Mouse (Mus musculus): ENCODE measurements around the gene Dlgap4. TPM values are rescaled to one million over a fixed set of nuclear protein-coding genes. Genes with fewer than 3 reads are reported as not detected.

The Dlgap4 gene
- polyA plus RNA-seq, 1 experiment from 2014 or later: 137 TPM

DNA sequence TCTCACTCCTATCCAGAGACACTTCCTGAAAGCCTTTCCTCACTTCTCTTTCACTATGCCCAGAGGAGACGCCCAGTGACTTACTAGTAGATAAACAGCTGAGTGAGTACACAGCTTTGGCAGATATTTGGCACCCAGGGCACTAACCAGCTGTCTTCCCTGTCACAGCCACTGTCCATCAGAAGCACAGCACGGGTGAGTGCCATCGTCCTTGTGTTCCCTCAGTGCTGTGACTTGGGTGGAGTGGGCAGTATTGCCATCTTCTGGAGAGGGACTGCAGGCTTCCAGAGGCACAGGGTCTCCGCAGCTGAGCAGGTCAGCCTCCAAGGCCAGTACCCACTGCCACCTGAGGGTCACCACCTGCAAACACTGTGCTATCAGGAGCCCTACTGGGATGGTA lies 73.2 kb downstream of the Dlgap4 start:
- Histone ChIP-seq H3K4me2 (replicated peaks) (no peak overlapping the region), H3K4me1 (no peaks in the 10 kb centered on the region), H3K9me3 (no peaks in the 10 kb centered on the region), H3K36me3 (no peaks in the 10 kb centered on the region), H3K4me3 (no peak overlapping the region), H3K27ac (no peak overlapping the region), H3K27me3 (peaks cover 4% of the 10 kb centered on the region; the same call in 1 of the 2 replicates), H3K9ac (no peak overlapping the region)
- no peak for ATAC-seq (ENCODE audit: insufficient number of reproducible peaks, insufficient read depth, low FRiP score, low TSS enrichment)
- WGBS: 67% methylated on average over 4 of the region's 4 CpGs

DNA sequence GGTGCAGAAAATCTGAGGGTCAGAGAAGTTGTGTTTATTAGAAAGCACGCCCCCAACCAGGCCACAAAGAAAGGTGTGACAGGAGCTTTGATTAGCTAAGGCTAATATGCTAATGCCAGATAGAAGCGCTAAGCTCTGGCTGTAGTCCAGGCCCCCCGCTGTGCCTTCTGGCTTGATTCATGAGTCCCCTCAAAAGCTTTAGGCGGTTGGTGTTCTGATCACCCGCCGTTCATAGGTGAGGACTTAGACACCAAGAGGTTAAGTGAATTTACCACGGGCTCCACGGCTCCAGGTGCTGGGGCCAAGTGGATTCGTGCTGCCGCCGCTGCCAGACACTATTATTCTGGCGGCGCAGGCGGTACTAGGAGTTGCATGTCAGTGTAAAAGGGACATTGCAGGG lies 75.1 kb downstream of the Dlgap4 start:
- Histone ChIP-seq H3K27me3 (peaks cover 4% of the 10 kb centered on the region; the same call in 1 of the 2 replicates), H3K9me3 (no peaks in the 10 kb centered on the region), H3K27ac (no peak overlapping the region), H3K36me3 (no peaks in the 10 kb centered on the region), H3K4me2 (replicated peaks) (no peak overlapping the region), H3K9ac (no peak overlapping the region), H3K4me1 (no peaks in the 10 kb centered on the region), H3K4me3 (no peak overlapping the region)
- WGBS: 4% methylated on average over 14 of the region's 14 CpGs
- ATAC-seq (ENCODE audit: insufficient number of reproducible peaks, insufficient read depth, low FRiP score, low TSS enrichment): no peak

DNA sequence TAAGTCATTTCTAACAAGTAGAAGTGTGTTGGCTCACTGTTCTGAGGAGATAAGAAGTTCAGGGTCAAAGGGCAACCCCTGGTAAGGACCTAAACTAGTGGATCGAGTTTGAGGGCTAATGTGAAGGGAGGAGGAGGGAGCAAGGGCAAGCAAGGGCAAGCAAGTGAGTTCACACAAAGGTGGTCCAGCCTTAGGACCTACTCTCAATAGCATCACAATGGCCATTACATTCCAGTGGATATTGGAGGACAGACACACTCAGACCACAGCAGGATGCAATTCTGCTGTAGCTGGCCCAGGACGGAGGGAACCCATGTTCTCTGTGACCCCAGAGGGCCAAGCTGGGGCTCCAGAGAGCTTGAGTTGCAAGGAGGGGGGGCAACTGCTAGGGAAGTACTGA lies 77.3 kb downstream of the Dlgap4 start:
- Histone ChIP-seq H3K36me3 (no peaks in the 10 kb centered on the region), H3K4me3 (no peak overlapping the region), H3K27me3 (peaks cover 4% of the 10 kb centered on the region; the same call in 1 of the 2 replicates), H3K9me3 (no peaks in the 10 kb centered on the region), H3K9ac (no peak overlapping the region), H3K4me1 (no peaks in the 10 kb centered on the region), H3K4me2 (replicated peaks) (no peak overlapping the region), H3K27ac (no peak overlapping the region)
- ATAC-seq (ENCODE audit: insufficient number of reproducible peaks, insufficient read depth, low FRiP score, low TSS enrichment): no peak
- 25% methylated on average over 2 of the region's 2 CpGs for WGBS

DNA sequence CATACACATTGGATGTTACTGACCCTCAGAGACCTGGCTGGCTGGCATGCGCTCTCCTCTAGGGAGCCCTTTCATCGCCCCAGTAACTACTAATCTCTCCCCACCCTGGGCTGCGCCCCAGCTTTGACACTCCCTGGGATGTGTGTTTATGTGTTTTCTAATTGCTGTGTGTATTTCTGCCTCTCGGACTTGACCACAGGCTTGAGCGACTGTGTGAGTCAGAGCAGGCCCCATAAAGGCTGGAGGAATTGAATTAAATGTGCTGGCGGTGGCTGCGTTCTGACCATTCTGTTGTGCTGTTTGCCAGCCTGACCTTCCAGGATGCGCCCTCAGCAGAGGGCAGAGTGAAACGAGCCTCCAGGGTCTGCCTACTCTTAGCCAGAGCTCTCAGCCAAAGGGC lies 78.2 kb downstream of the Dlgap4 start:
- peaks cover 4% of the 10 kb centered on the region; the same call in 1 of the 2 replicates for H3K27me3 ChIP-seq
- no peaks in the 10 kb centered on the region for H3K4me1 ChIP-seq
- H3K4me2 ChIP-seq (replicated peaks): no peak overlapping the region
- WGBS: 55% methylated on average over 9 of the region's 9 CpGs
- no peak overlapping the region for H3K4me3 ChIP-seq
- H3K27ac ChIP-seq: no peak overlapping the region
- no peak for ATAC-seq (ENCODE audit: insufficient number of reproducible peaks, insufficient read depth, low FRiP score, low TSS enrichment)
- no peaks in the 10 kb centered on the region for H3K36me3 ChIP-seq
- no peak overlapping the region for H3K9ac ChIP-seq
- H3K9me3 ChIP-seq: no peaks in the 10 kb centered on the region

DNA sequence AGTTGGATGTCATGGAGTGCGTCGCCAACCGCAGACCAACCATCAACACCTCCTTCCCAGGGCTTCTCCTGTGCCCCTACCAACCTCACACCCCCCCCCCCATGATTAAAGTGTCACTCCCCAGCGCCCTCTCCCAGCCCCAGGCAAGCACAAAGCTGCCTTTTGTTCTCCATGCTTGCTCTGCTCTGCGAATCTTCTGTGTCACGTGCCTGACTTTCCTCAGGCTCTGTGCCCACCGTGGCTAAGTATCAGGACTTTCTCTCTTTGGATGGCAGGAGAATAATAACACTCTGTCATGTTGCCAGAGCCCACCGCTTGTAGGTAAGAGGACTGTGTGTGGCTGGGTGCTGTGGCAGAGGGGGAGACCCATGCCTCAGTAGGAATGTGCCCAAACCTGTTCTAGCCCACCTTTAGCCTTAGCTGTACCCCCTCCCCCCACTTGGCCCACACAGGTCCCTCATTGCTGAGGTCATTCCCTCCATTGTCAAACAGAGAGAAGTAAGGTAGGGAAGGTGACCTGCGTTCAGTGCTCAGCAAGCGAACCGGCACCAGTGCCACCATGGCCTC lies 79.8 kb downstream of the Dlgap4 start:
- 45% methylated on average over 11 of the region's 11 CpGs for WGBS
- Histone ChIP-seq H3K4me2 (replicated peaks) (no peak overlapping the region), H3K27me3 (peaks cover 4% of the 10 kb centered on the region; the same call in 1 of the 2 replicates), H3K9ac (no peak overlapping the region), H3K4me1 (peaks cover 5% of the 10 kb centered on the region; the same call in 1 of the 2 replicates), H3K36me3 (no peaks in the 10 kb centered on the region), H3K27ac (no peak overlapping the region), H3K9me3 (no peaks in the 10 kb centered on the region), H3K4me3 (no peak overlapping the region)
- ATAC-seq (ENCODE audit: insufficient number of reproducible peaks, insufficient read depth, low FRiP score, low TSS enrichment): no peak; the same call in 1 of the 2 replicates

DNA sequence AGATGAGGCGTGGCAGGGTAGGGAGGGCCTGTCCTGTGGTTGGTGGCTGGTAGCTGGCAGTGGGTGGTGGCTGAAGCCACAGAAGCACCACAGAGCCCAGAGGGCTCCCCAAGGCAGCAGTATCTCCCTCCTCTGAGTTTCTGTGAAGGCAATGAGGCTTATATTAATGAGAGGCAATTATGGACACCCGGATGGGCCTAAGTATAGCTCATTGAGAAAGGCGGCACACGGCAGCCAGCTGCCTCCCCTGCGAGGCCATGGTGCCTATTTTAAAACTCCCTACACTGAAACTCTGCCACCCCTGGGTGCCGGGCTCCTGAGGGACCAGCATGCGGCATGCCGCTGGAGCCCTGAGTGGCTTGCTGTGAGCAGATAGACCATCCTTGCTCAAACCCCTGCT lies 83.8 kb downstream of the Dlgap4 start:
- 76% methylated on average over 8 of the region's 8 CpGs for WGBS
- H3K9ac ChIP-seq: no peak overlapping the region
- H3K4me3 ChIP-seq: no peak overlapping the region
- H3K4me1 ChIP-seq: peaks cover 5% of the 10 kb centered on the region; the same call in 1 of the 2 replicates
- no peaks in the 10 kb centered on the region for H3K27me3 ChIP-seq
- no peak for ATAC-seq (ENCODE audit: insufficient number of reproducible peaks, insufficient read depth, low FRiP score, low TSS enrichment)
- H3K36me3 ChIP-seq: no peaks in the 10 kb centered on the region
- H3K27ac ChIP-seq: no peak overlapping the region
- no peaks in the 10 kb centered on the region for H3K9me3 ChIP-seq
- no peak overlapping the region for H3K4me2 ChIP-seq (replicated peaks)

DNA sequence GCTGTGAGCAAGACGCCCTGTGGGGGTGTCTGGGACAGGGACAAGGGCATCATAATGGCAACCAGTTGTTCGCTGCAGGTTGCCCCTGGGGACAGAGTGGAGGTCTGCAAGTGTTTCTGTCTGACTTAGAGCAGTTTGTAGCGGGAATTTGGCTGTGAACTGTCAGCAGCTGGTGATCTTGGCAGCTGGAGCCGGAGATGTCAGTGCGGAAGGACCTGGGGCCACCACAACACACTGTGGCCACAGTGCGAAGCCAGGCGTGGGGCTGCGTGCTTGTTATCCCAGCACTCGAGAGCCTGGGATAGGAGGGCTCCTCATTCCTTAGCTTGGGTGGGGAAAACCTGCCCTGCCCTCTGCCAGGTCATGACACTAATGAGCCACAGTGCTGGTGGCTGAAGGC lies 84.7 kb downstream of the Dlgap4 start:
- 45% methylated on average over 9 of the region's 9 CpGs for WGBS
- ATAC-seq (ENCODE audit: insufficient number of reproducible peaks, insufficient read depth, low FRiP score, low TSS enrichment): no peak
- Histone ChIP-seq H3K9me3 (no peaks in the 10 kb centered on the region), H3K4me3 (no peak overlapping the region), H3K36me3 (no peaks in the 10 kb centered on the region), H3K27me3 (no peaks in the 10 kb centered on the region), H3K9ac (no peak overlapping the region), H3K4me2 (replicated peaks) (no peak overlapping the region), H3K27ac (no peak overlapping the region), H3K4me1 (peaks cover 5% of the 10 kb centered on the region; the same call in 1 of the 2 replicates)

DNA sequence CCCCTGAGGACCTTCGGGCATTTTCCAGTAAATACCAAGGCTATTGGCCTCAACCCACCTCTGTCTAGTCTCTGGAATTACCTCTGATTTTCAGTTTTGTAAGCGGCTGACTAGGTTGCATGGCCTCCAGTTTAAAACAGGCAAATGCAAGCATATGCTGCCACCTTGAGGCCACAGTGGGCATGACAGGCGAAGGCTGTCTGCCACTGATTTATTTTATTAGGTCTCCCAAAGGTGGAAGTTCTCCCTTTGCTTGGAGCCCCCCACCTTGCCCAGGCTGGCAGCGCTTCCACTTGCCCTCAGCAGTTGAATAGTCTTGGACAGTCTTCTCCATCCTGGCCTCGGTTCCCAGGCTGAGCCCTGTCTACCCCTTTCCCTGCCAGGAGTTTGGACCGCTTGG lies 92.0 kb downstream of the Dlgap4 start:
- 0 out of 2 replicates have a peak, but pooled peaks cover 4% of the 10 kb centered on the region for H3K27me3 ChIP-seq
- 23% methylated on average over 6 of the region's 6 CpGs for WGBS
- H3K4me2 ChIP-seq (replicated peaks): no peak overlapping the region
- no peak for ATAC-seq (ENCODE audit: insufficient number of reproducible peaks, insufficient read depth, low FRiP score, low TSS enrichment)
- H3K27ac ChIP-seq: no peak overlapping the region
- no peaks in the 10 kb centered on the region for H3K4me1 ChIP-seq
- H3K36me3 ChIP-seq: no peaks in the 10 kb centered on the region
- no peak overlapping the region for H3K9ac ChIP-seq
- no peak overlapping the region for H3K4me3 ChIP-seq
- H3K9me3 ChIP-seq: no peaks in the 10 kb centered on the region

DNA sequence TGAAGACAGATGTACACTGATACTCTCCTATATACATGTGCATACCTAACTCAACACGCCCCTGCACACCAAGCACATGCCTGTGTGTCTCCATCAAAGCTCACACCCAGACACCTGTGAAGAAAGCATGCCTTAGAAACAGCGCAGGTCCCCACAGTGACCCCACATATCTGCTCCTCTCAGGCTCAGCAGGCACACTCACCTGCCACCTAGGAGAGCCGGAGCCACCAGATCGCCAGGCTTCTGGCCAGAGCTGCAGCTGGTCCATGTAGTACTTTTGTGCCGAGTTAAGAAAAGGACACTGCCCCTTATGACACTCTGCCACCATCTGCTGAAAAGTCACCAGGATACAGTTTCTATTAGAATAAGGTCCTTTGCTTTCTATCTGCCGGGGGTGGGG lies 103.2 kb downstream of the Dlgap4 start:
- H3K4me2 ChIP-seq (replicated peaks): no peak overlapping the region
- ATAC-seq (ENCODE audit: insufficient number of reproducible peaks, insufficient read depth, low FRiP score, low TSS enrichment): no peak
- no peak overlapping the region for H3K9ac ChIP-seq
- H3K4me3 ChIP-seq: no peak overlapping the region
- H3K9me3 ChIP-seq: no peaks in the 10 kb centered on the region
- no peaks in the 10 kb centered on the region for H3K36me3 ChIP-seq
- WGBS: 71% methylated on average over 6 of the region's 6 CpGs
- H3K4me1 ChIP-seq: peaks cover 31% of the 10 kb centered on the region
- no peak overlapping the region for H3K27ac ChIP-seq
- H3K27me3 ChIP-seq: no peaks in the 10 kb centered on the region

DNA sequence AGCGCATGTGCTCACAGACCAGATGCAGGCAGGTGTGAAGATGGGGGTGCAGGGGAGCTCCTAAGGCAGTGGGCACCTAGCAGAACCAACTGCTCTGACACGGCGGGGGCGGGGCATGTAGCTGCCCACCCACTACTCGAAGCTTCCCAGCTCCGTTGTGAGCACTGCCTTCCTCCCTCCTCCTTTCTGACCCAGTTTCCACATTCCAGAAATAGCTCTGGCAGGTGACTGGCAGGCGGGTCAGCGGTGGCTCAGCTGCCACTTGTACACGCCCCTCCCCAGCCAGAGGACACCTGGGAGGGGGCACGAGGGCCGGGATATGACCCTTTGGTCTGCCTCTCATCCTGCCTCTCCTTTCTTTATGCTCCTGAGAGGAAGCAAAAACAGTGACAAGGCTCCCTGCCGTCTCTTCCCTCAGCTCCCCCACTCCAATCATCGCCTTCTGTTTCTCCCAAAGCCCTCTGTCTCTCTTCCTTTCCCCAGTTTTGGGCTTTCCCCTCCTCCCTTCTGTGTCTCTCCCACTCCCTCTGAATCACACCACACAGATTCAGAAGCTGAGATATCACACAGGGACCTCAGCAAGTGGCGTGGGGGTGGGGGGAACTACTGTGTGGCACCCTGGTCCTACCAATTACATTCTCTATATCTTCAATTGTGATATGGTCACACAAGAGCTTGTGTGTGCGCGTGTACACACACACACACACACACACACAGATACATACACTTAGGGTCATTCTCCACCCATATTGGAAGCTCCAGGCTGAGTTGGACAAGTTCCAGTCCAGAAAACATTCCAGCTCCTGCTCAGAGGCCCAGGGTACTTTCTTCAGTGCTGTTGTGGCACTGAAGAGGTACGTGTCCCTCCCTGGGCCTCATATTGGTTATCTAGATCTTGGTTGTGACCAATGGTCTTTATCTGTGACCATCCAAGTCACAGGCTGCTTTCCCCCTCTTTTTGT lies 104.1 kb downstream of the Dlgap4 start:
- Histone ChIP-seq H3K4me3 (0 out of 2 replicates have a peak overlapping the region, but pooled peaks have one; percentile 9), H3K27ac (peak overlapping the region; percentile 71; the same call in 1 of the 2 replicates), H3K9me3 (no peaks in the 10 kb centered on the region), H3K36me3 (no peaks in the 10 kb centered on the region), H3K9ac (peak overlapping the region; percentile 12; the same call in 1 of the 2 replicates), H3K4me1 (peaks cover 36% of the 10 kb centered on the region), H3K4me2 (replicated peaks) (peak overlapping the region; percentile 40), H3K27me3 (no peaks in the 10 kb centered on the region)
- 20% methylated on average over 17 of the region's 17 CpGs for WGBS
- no peak for ATAC-seq (ENCODE audit: insufficient number of reproducible peaks, insufficient read depth, low FRiP score, low TSS enrichment)

DNA sequence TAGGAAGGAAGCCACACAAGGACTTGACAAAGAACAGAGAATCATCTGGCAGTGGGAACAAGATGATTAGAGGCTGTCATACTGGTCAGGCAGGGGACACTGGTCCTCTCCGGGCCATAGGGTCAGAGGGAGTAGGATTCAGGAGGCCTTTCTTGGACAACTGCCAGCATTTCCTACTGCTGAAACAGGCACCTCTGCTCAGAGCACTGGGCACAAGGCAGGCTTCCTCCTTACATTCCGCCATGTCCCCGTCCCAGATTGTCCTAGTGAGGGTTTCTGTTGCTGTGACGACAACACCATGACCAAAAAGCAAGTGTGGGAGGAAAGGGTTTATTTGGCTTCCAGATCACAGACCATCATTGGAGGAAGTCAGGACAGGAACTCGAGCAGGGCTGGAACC lies 105.3 kb downstream of the Dlgap4 start:
- H3K27me3 ChIP-seq: no peaks in the 10 kb centered on the region
- ATAC-seq (ENCODE audit: insufficient number of reproducible peaks, insufficient read depth, low FRiP score, low TSS enrichment): no peak
- no peaks in the 10 kb centered on the region for H3K36me3 ChIP-seq
- 65% methylated on average over 5 of the region's 5 CpGs for WGBS
- H3K4me3 ChIP-seq: no peak overlapping the region
- H3K9me3 ChIP-seq: no peaks in the 10 kb centered on the region
- H3K4me1 ChIP-seq: peaks cover 45% of the 10 kb centered on the region
- no peak overlapping the region for H3K4me2 ChIP-seq (replicated peaks)
- peak overlapping the region; percentile 25; the same call in 1 of the 2 replicates for H3K27ac ChIP-seq
- H3K9ac ChIP-seq: no peak overlapping the region
